Mouse (Mus musculus) hindbrain, embryonic 16.5 days (tissue): ENCODE measurements around the gene Cpsf7. TPM values are rescaled to one million over a fixed set of nuclear protein-coding genes. Genes with fewer than 3 reads are reported as not detected.

ENCODE experiments used
- ATAC-seq: fragments of 200-750 bp; cut with Nextera tagmentation; 2 replicates; pipeline ENCODE4 v1.8.0; 2017; ENCODE audit warnings: moderate TSS enrichment, moderate library complexity
- H3K27ac ChIP-seq: fragments of 300-500 bp; sonication (generic); 2 replicates; pipeline ENCODE4 v1.5.1; 2014; ENCODE audit warnings: low read depth, mild to moderate bottlenecking, control low read depth, low read length, moderate library complexity
- H3K27me3 ChIP-seq: fragments of 300-500 bp; sonication (generic); replicated peaks from 2 replicates; pipeline ENCODE4 v1.6.1; 2014; ENCODE audit warnings: low read length; ENCODE audit not compliant: control insufficient read depth, insufficient read depth
- H3K36me3 ChIP-seq: fragments of 300-500 bp; sonication (generic); 2 replicates; pipeline ENCODE4 v1.6.1; 2014; ENCODE audit warnings: mild to moderate bottlenecking, low read length, moderate library complexity, mixed read lengths; ENCODE audit not compliant: control insufficient read depth, insufficient read depth
- H3K4me1 ChIP-seq: fragments of 300-500 bp; sonication (generic); 2 replicates; pipeline ENCODE4 v1.6.1; 2014; ENCODE audit warnings: low read depth, low read length; ENCODE audit not compliant: control insufficient read depth, insufficient read depth
- H3K4me2 ChIP-seq: fragments of 300-500 bp; sonication (generic); 2 replicates; pipeline ENCODE4 v1.6.1; 2014; ENCODE audit warnings: mild to moderate bottlenecking, low read length, control low read depth, moderate library complexity
- H3K4me3 ChIP-seq: fragments of 300-500 bp; sonication (generic); 2 replicates; pipeline ENCODE4 v1.5.1; 2014; ENCODE audit warnings: mild to moderate bottlenecking, low read length, control low read depth, moderate library complexity
- H3K9ac ChIP-seq: fragments of 300-500 bp; sonication (generic); 2 replicates; pipeline ENCODE4 v1.6.1; 2014; ENCODE audit warnings: low read depth, mild to moderate bottlenecking, control low read depth, low read length, moderate library complexity
- H3K9me3 ChIP-seq: fragments of 300-500 bp; sonication (generic); 2 replicates; pipeline ENCODE4 v1.6.1; 2014; ENCODE audit warnings: mild to moderate bottlenecking, low read length, moderate library complexity; ENCODE audit not compliant: control insufficient read depth
- WGBS: fragments of 180-500 bp; shearing (Covaris S2); extraction: QIAGEN DNeasy Blood & Tissue Kit; methylation state at CpG from one replicate; pipeline ENCODE4 v1.1.7; 2014; 5-methylcytosine and 5-hydroxymethylcytosine counted together
- polyA plus RNA-seq: library from polyadenylated mRNA; unstranded; fragments of >200 nt; fragmentation: Nextera tagmentation; extraction: Ambion mirVana; gene quantifications from 2 replicates; pipeline ENCODE4 v1.2.1, GENCODE M21; 2015

The Cpsf7 gene
- polyA plus RNA-seq, 1 experiment from 2014 or later = 40.8 TPM

DNA sequence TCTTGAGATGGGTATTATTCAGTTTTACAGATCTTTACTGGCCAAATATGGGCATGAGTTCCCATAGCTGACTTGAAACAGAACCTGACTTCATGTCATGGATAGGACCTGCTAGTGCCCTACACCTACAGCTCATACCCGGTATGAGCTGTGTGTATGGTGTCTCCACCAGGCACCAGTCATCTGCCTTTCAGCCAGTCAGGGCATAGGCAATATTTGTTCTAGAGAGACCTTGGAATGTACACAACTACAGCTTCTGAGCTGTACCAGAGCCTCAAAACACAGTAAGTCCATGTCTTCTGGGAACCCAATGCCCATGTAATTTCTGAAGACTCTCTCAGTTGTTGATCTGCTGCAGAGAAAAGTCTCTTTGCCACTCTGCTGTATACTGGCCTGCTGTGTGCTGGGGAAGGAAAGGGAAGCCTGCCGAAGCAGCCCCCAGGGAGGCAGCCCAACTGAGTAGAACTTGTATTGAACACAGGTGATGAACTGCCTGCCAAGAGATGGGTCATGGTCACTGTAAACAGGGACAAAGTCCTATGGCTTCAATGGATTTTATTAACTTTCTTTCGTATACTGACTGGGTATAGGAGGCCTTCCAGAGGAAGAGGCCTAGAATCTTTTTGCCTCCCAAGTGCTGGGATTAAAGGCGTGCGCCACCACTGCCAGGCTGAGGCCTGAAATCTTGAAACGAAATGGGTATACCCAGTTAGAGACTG is 66.8 kb downstream of the Cpsf7 start:
- no peak for ATAC-seq
- Histone ChIP-seq H3K27me3 (no peaks in the 10 kb centered on the region), H3K4me3 (no peak overlapping the region), H3K4me1 (no peaks in the 10 kb centered on the region), H3K9me3 (no peaks in the 10 kb centered on the region), H3K27ac (no peak overlapping the region), H3K9ac (no peak overlapping the region), H3K36me3 (peaks cover 14% of the 10 kb centered on the region), H3K4me2 (no peak overlapping the region)
- 96% methylated on average over 6 of the region's 6 CpGs for WGBS

Other genes starting within 250 kb of the Cpsf7 start
- gene Dagla, start 220.4 kb upstream of the Cpsf7 start, polyA plus RNA-seq = 11.5 and 14.3 TPM in 2 replicates
- gene Syt7, start 136.2 kb upstream of the Cpsf7 start, polyA plus RNA-seq = 8.8 and 10.3 TPM in 2 replicates
- gene Lrrc10b, start 67.8 kb upstream of the Cpsf7 start, polyA plus RNA-seq = 0.97 and 1.3 TPM in 2 replicates
- 2.4 and 2.7 TPM in 2 replicates for gene Ppp1r32, start 42.3 kb upstream of the Cpsf7 start, polyA plus RNA-seq
- 69.0 and 74.0 TPM in 2 replicates for gene Sdhaf2, start 876 bp downstream of the Cpsf7 start, polyA plus RNA-seq
- gene Tmem216, start 31.0 kb downstream of the Cpsf7 start, polyA plus RNA-seq = 46.6 and 48.4 TPM in 2 replicates
- 22.1 and 22.4 TPM in 2 replicates for gene Cyb561a3, start 51.9 kb downstream of the Cpsf7 start, polyA plus RNA-seq
- 36.2 and 41.4 TPM in 2 replicates for gene Tmem138, start 52.1 kb downstream of the Cpsf7 start, polyA plus RNA-seq
- 203 and 237 TPM in 2 replicates for gene Ddb1, start 80.1 kb downstream of the Cpsf7 start, polyA plus RNA-seq
- 24.4 and 26.3 TPM in 2 replicates for gene Tkfc, start 80.4 kb downstream of the Cpsf7 start, polyA plus RNA-seq
- 1.2 and 1.5 TPM in 2 replicates for gene Vwce, start 108.9 kb downstream of the Cpsf7 start, polyA plus RNA-seq
- not detected in 2 replicates for gene Pga5, start 152.8 kb downstream of the Cpsf7 start, polyA plus RNA-seq
- gene Vps37c, start 163.5 kb downstream of the Cpsf7 start, polyA plus RNA-seq = 27.7 and 35.0 TPM in 2 replicates
- gene Cd5, start 213.7 kb downstream of the Cpsf7 start, polyA plus RNA-seq = 0.09 and 0.28 TPM in 2 replicates